Mouse (Mus musculus): ENCODE measurements around the gene Prkce. TPM values are rescaled to one million over a fixed set of nuclear protein-coding genes. Genes with fewer than 3 reads are reported as not detected.

Prkce gene
- total and polyA plus RNA-seq, 2 experiments from 2014 or later = 8.1 to 12.6 TPM

DNA sequence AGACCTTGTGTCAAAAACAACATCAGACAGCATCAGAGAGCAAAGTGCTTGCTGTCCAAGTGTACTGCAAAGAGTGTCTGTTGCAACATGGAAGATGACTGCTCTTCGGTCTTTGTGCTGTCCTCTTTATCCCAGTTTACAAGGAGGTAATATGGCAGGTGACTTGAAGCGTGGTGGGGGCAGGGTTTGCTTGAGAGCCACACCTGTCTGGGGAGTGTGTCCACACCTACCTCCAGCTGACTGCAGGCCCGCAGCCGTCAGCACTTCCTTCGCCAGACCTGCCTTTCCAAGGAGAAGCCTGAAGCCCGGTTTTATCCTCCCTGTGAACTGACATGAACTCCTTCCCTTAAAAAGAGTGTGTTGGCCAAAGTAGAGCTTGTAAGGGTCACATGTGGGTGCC is 458.9 kb downstream of the Prkce start:
- H3K4me3 ChIP-seq (ENCODE audit: low read depth, low read length) = no peak overlapping the region
- H3K27ac ChIP-seq (ENCODE audit: low read depth) = no peak overlapping the region
- ATAC-seq (ENCODE audit: insufficient read depth, low read depth) (no peak), DNase-seq (ENCODE audit: low spot score) (no peak)
- no peaks in the 10 kb centered on the region for H3K4me1 ChIP-seq (ENCODE audit: control insufficient read depth, insufficient read depth)
- H3K4me2 ChIP-seq (ENCODE audit: low read depth, low read length) = no peak overlapping the region
- H3K36me3 ChIP-seq (replicated peaks; ENCODE audit: control insufficient read depth, insufficient read depth, low read length) = peaks cover 19% of the 10 kb centered on the region
- no peak overlapping the region for H3K9ac ChIP-seq (replicated peaks; ENCODE audit: low read depth, low read length)
- H3K9me3 ChIP-seq (replicated peaks; ENCODE audit: control insufficient read depth, low read length) = no peaks in the 10 kb centered on the region
- no peaks in the 10 kb centered on the region for H3K27me3 ChIP-seq (ENCODE audit: control insufficient read depth, insufficient read depth, low read length)
- no peak for TF ChIP-seq EP300 (IDR thresholded peaks at IDR 0.05; ENCODE audit: low read depth)
- WGBS = 79% methylated on average over 6 of the region's 6 CpGs

DNA sequence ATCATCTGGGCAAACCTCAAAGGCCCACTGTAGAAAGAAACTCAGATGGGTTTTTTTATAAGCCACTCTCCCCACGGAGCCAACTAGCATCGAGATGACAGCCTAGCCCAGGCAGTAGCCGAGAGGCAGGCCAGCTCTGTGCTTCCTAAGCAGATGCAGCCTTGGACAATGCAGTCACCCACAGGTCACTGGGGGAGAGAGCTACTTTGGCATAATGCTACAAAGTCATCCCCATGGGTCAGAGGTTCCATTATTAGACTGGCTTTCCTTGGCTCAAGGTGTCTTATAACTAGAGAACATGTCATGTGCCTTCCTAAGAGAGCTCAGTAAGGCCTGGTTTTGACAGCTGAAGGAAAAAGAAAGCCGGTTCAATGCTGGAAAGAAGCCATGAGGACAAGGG is 465.5 kb downstream of the Prkce start:
- TF ChIP-seq EP300 (IDR thresholded peaks at IDR 0.05; ENCODE audit: low read depth) = no peak
- TF ChIP-seq CTCF (IDR thresholded peaks at IDR 0.05; ENCODE audit: low read depth) = no peak
- Histone ChIP-seq H3K9ac (replicated peaks; ENCODE audit: low read depth, low read length) (no peak overlapping the region), H3K4me2 (ENCODE audit: low read depth, low read length) (no peak overlapping the region), H3K36me3 (replicated peaks; ENCODE audit: control insufficient read depth, insufficient read depth, low read length) (peaks cover 18% of the 10 kb centered on the region), H3K27me3 (ENCODE audit: control insufficient read depth, insufficient read depth, low read length) (no peaks in the 10 kb centered on the region), H3K4me1 (ENCODE audit: control insufficient read depth, insufficient read depth) (no peaks in the 10 kb centered on the region), H3K9me3 (replicated peaks; ENCODE audit: control insufficient read depth, low read length) (no peaks in the 10 kb centered on the region), H3K4me3 (ENCODE audit: low read depth, low read length) (no peak overlapping the region), H3K27ac (ENCODE audit: low read depth) (no peak overlapping the region)
- ATAC-seq (ENCODE audit: insufficient read depth, low read depth) = no peak
- WGBS = 76% methylated on average over 4 of the region's 4 CpGs
- no peak for DNase-seq (ENCODE audit: low spot score)

DNA sequence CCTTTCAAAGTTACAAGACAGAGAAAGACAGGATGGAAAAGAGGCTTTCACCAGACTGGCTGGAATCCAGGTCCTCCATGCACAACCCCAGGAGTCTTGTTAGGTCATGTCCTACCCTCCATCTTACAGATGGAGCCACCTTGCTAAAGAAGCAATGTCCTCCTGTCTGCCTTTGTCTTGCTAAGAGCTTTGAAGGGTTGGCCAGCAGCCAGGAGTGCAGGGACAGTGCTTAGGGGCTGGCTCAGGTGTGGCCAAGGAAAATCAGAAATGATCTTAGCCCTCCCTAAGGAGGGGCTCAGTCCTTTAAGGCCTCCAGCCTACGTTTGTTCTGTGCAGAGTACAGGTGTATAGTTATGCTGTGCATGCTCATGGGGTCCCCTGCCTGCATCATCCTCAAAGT is 469.7 kb downstream of the Prkce start:
- no peak overlapping the region for H3K27ac ChIP-seq (ENCODE audit: low read depth)
- H3K4me1 ChIP-seq (ENCODE audit: control insufficient read depth, insufficient read depth) = no peaks in the 10 kb centered on the region
- DNase-seq (ENCODE audit: low spot score) = no peak
- no peak overlapping the region for H3K4me2 ChIP-seq (ENCODE audit: low read depth, low read length)
- WGBS = 90% methylated on average over 1 of the region's 1 CpGs
- no peaks in the 10 kb centered on the region for H3K27me3 ChIP-seq (ENCODE audit: control insufficient read depth, insufficient read depth, low read length)
- no peak overlapping the region for H3K4me3 ChIP-seq (ENCODE audit: low read depth, low read length)
- ATAC-seq (ENCODE audit: insufficient read depth, low read depth) = no peak
- TF ChIP-seq CTCF (IDR thresholded peaks at IDR 0.05; ENCODE audit: low read depth) (no peak), EP300 (IDR thresholded peaks at IDR 0.05; ENCODE audit: low read depth) (no peak)
- no peaks in the 10 kb centered on the region for H3K9me3 ChIP-seq (replicated peaks; ENCODE audit: control insufficient read depth, low read length)
- H3K9ac ChIP-seq (replicated peaks; ENCODE audit: low read depth, low read length) = no peak overlapping the region
- H3K36me3 ChIP-seq (replicated peaks; ENCODE audit: control insufficient read depth, insufficient read depth, low read length) = peaks cover 8% of the 10 kb centered on the region; the same call in 1 of the 2 replicates

DNA sequence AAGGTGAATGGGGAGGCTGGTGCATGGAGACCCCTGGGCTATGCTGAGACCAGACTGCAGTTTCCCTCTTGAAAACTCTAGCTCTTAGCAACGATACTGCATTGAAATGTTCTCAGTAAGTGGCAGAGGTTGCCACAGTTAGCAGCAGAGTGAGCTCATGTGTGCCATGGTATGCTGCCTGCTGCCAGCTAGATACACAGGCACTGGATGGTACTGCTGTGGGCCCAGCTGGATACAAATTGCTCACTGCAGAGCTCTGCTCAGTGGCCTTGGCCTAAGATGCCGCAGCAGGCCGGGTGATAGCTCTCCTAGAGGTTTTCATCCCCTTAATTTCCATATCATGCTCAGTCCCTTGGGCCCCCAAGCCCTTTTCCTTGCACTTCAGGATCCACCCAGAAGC is 471.7 kb downstream of the Prkce start:
- H3K36me3 ChIP-seq (replicated peaks; ENCODE audit: control insufficient read depth, insufficient read depth, low read length) = peaks cover 6% of the 10 kb centered on the region; the same call in 1 of the 2 replicates
- H3K4me2 ChIP-seq (ENCODE audit: low read depth, low read length) = no peak overlapping the region
- no peaks in the 10 kb centered on the region for H3K4me1 ChIP-seq (ENCODE audit: control insufficient read depth, insufficient read depth)
- 77% methylated on average over 3 of the region's 3 CpGs for WGBS
- H3K27ac ChIP-seq (ENCODE audit: low read depth) = no peak overlapping the region
- no peaks in the 10 kb centered on the region for H3K27me3 ChIP-seq (ENCODE audit: control insufficient read depth, insufficient read depth, low read length)
- H3K4me3 ChIP-seq (ENCODE audit: low read depth, low read length) = no peak overlapping the region
- no peak overlapping the region for H3K9ac ChIP-seq (replicated peaks; ENCODE audit: low read depth, low read length)
- TF ChIP-seq CTCF (IDR thresholded peaks at IDR 0.05; ENCODE audit: low read depth) = no peak
- no peak for TF ChIP-seq EP300 (IDR thresholded peaks at IDR 0.05; ENCODE audit: low read depth)
- H3K9me3 ChIP-seq (replicated peaks; ENCODE audit: control insufficient read depth, low read length) = no peaks in the 10 kb centered on the region
- DNase-seq (ENCODE audit: low spot score) (no peak), ATAC-seq (ENCODE audit: insufficient read depth, low read depth) (no peak)

DNA sequence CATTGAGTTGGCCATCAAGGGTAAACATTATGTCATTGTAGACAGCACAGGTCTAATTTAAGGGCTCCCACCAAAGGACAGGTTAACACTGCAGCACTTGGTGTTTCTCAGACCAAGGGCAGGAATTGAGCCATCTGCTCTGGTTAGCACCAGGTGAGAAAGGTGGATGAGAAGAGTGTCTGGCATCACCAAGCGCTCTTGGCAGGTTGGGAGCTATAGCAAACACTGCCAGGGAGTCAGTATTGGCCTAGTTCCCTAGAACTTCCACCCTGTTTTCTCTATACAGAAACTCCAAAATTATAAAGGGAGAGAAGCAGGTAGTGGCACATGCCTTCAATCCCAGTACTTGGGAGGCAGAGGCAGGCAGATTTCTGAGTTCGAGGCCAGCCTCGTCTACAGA is 479.6 kb downstream of the Prkce start:
- Histone ChIP-seq H3K27ac (ENCODE audit: low read depth) (no peak overlapping the region), H3K4me3 (ENCODE audit: low read depth, low read length) (no peak overlapping the region), H3K9me3 (replicated peaks; ENCODE audit: control insufficient read depth, low read length) (no peaks in the 10 kb centered on the region), H3K36me3 (replicated peaks; ENCODE audit: control insufficient read depth, insufficient read depth, low read length) (no peaks in the 10 kb centered on the region), H3K4me2 (ENCODE audit: low read depth, low read length) (no peak overlapping the region), H3K27me3 (ENCODE audit: control insufficient read depth, insufficient read depth, low read length) (no peaks in the 10 kb centered on the region), H3K9ac (replicated peaks; ENCODE audit: low read depth, low read length) (no peak overlapping the region), H3K4me1 (ENCODE audit: control insufficient read depth, insufficient read depth) (0 out of 2 replicates have a peak, but pooled peaks cover 6% of the 10 kb centered on the region)
- no peak for DNase-seq (ENCODE audit: low spot score)
- no peak for TF ChIP-seq CTCF (IDR thresholded peaks at IDR 0.05; ENCODE audit: low read depth)
- no peak for TF ChIP-seq EP300 (IDR thresholded peaks at IDR 0.05; ENCODE audit: low read depth)
- ATAC-seq (ENCODE audit: insufficient read depth, low read depth) = no peak
- 98% methylated on average over 3 of the region's 3 CpGs for WGBS

DNA sequence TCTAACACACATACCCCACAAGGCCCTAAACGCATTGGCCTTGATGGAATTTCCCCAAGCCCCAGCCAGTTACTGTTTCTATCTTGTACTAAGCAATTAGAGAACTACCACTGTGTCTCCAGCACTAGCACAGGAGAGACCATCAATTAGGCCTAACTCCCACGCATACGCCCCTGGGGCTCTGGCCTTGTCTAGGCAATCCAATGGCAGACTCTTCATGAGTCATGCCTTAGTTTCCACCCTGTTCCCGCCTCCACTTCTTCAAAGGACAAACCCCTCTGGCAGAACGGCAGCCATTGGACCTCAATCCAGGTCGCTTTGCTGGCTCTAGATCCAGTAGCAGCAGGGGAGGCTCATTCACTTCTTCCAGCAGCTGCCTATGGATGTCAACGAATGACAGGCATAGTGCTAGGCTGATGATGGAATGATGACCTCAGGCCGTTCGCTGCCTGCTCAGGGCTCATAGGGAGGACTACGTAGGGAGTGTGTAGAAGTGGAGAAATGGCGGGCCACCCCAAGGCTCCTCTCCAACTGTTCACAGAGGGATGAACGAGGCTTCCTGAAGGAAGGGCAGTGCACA is 481.4 kb downstream of the Prkce start:
- H3K4me1 ChIP-seq (ENCODE audit: control insufficient read depth, insufficient read depth) = 0 out of 2 replicates have a peak, but pooled peaks cover 6% of the 10 kb centered on the region
- 87% methylated on average over 12 of the region's 12 CpGs for WGBS

More for the DNA sequence above, 481.4 kb downstream of the Prkce start:
- Histone ChIP-seq H3K36me3 (replicated peaks; ENCODE audit: control insufficient read depth, insufficient read depth, low read length) (no peaks in the 10 kb centered on the region), H3K9me3 (replicated peaks; ENCODE audit: control insufficient read depth, low read length) (no peaks in the 10 kb centered on the region), H3K27ac (ENCODE audit: low read depth) (no peak overlapping the region), H3K4me2 (ENCODE audit: low read depth, low read length) (no peak overlapping the region), H3K4me3 (ENCODE audit: low read depth, low read length) (no peak overlapping the region), H3K9ac (replicated peaks; ENCODE audit: low read depth, low read length) (no peak overlapping the region), H3K27me3 (ENCODE audit: control insufficient read depth, insufficient read depth, low read length) (no peaks in the 10 kb centered on the region)
- ATAC-seq (ENCODE audit: insufficient read depth, low read depth) (no peak), DNase-seq (ENCODE audit: low spot score) (no peak)
- TF ChIP-seq CTCF (IDR thresholded peaks at IDR 0.05; ENCODE audit: low read depth) = no peak
- TF ChIP-seq EP300 (IDR thresholded peaks at IDR 0.05; ENCODE audit: low read depth) = no peak
